Mouse (Mus musculus) megakaryocyte progenitor cell, adult 5-6 weeks (primary cell): ENCODE results near the gene Olfr1220. TPM values are rescaled to one million over a fixed set of nuclear protein-coding genes. Genes with fewer than 3 reads are reported as not detected.

ENCODE experiments used
- ATAC-seq: replicated peaks from 2 replicates; pipeline ENCODE4 v1.8.0; 2016; ENCODE audit warnings: mild to moderate bottlenecking, moderate TSS enrichment, inconsistent platforms; ENCODE audit not compliant: poor library complexity
- total RNA-seq, 2 experiments: library from RNA; stranded (forward) in 1 of 2; stranded (reverse) in 1 of 2; fragments of 157-497, 149-512 nt in 1 of 2; fragments of 200-1000 nt in 1 of 2; gene quantifications; 2 replicates each; pipeline versions ENCODE4 v1.2.3 to v1.2.4; 2015 to 2017

The Olfr1220 gene
- total RNA-seq (2015) (not detected in 2 replicates), total RNA-seq (2017) (not detected in 2 replicates)

DNA sequence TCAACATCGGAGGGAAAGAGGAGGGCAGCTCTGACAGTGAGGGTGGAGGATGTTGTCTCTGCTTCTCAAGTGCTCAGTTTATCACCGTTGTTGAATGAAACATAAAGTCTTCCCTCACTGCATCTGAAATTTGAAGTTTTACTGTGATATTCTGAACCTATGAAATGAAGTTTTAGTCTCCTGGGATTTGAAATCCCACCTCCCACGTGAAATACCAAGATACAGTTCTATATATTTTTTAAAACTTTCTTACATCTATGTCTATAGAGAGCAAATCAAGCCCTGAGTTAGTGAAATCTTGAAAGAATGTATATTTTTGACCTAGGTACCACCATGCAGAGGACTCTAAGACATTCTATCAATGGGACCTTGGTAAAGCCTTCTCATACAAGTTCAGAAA, at the start of gene Olfr1220:
Gene Olfr1220, minus strand, starts transcription at position 101 of the 400 bp plus-strand sequence.
- ATAC-seq: no peak

DNA sequence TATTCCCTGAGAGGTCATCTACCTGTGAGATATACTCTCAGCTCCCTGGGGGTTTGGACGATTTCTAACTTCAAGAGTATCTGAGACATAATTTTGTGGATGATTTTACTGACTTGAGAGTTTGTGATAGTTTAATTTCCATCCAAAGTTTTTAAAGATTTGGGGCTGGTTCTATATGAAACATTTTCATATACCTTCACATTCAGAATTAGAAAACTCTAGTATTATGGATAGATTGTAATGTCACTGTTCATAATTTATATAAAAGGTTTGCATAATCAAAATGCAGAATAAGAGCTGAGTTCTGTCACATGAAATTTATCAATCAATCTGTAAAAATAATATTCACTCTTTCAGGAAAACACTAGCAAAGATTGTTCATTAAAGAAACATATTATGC, 44.8 kb upstream of the Olfr1220 start, which contains the start of gene Olfr1223:
Gene Olfr1223, minus strand, starts transcription at position 101 of the 400 bp plus-strand sequence.
- no peak for ATAC-seq

DNA sequence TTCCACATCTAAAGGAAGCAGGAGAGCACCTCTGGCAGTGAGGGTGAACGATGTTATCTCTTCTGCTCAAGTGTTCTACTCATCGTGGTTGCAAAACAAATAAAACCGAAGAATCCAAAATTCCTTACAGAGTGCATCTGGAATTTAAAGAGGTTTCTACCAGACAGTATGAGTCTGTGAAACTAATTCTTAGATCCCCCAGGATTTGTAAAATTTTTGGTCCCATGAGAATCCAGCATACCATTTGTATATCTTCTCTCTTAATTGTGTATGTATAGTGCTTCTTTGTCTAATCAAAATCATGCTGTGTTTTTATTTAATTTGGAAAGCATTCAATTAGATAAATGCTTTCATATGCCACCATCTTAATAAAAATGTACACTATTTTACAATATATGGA, 26.3 kb upstream of the Olfr1220 start, which contains the start of gene Olfr1222:
Gene Olfr1222, minus strand, starts transcription at position 101 of the 400 bp plus-strand sequence.
- ATAC-seq: no peak

DNA sequence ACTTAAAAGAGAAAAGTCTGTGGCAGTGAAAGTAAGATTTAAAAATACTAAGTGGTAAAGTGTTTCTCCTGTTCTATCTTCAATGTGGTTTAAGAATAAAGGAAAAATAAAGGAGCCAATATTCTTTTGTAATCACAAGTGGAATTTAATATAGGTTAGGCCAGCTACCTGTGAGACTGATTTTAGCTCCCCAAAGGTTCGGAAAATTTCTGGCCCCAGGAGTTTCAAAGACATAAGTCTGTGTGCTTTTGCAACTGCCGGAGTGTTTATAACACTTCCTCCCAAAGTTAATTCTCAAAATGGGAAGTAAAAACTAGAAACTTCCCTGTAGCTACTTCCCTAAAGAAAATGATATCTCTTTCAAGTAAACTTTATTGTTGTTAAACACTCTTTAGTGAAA, 10.5 kb upstream of the Olfr1220 start, which contains the start of gene Olfr1221:
Gene Olfr1221, minus strand, starts transcription at position 101 of the 400 bp plus-strand sequence.
- peak; percentile 31; the same call in 1 of the 2 replicates for ATAC-seq

GRCm38 (mm10) chr2:89105651-89106050, 984 bp downstream of the Olfr1220 start:
- ATAC-seq: no peak

DNA sequence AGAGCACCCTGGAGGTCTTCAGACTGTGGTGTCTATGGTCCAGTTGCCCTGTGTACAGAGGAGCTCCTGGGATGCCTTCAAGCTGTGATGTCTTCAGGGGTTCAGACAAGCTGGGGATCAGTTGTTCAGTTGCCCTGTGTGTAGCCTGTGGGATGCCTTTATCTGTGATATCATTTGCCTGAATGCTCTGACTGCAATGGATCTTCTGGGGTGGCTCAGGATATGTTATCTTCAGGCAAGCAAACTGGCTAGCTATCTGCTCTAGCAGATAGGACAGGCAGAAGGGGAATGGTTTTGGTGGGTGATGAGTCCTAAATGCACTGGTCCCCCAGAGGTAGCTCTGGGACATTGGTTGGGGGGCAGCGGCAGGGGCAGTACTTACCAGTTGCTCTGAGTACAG, 12.8 kb downstream of the Olfr1220 start:
- no peak for ATAC-seq

DNA sequence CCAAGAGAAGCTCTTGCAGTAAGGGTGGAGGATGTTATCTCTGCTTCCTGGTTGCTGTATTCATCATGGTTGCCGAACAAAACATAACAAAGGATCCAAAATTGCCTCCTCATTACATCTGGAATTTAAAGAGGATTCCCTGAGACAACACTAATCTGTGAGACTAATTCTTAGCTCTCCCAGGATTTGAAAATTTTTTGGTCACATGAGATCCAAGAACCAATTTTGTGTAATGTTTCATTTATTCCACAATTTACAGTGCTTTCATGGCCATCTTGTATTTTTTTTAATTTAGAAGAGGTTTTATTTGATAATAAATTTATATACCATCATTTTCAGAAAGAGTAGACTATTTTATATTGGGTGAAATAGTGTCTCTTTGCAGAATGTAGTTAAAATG, 23.2 kb downstream of the Olfr1220 start, which contains the start of gene Olfr1219:
Gene Olfr1219, minus strand, starts transcription at position 101 of the 400 bp plus-strand sequence.
- no peak for ATAC-seq

DNA sequence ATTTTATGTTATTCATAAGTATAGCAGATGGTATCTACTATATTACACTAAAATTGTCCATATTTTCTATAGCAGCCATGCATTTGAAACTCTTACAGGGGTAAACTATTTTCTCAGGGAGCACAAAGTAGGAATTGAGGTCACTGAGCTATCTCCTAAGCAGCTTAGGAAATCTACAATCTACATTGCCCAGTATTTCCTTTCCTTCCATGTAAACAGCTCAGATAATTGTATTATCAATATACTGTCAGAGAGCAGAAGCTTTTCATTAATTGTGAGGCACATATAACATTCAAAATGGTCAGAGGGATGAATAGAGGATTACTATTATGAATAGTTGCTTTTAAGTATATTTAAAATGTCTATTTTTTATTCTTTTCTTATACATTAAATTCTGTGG, 25.1 kb downstream of the Olfr1220 start:
- ATAC-seq: no peak

- ATAC-seq: no peak
These were observed 45.5 kb downstream of the Olfr1220 start, which contains the start of gene Olfr1218 for GRCm38 (mm10) chr2:89061087-89061486. Olfr1218 (minus strand) TSS chr2:89061187.

Other genes starting within 250 kb of the Olfr1220 start
- gene Olfr1206, start 243.6 kb downstream of the Olfr1220 start, total RNA-seq (2015): not detected in 2 replicates
- not detected in 2 replicates for gene Olfr1206, start 243.6 kb downstream of the Olfr1220 start, total RNA-seq (2017)
- not detected in 2 replicates for gene Olfr1208, start 204.5 kb downstream of the Olfr1220 start, total RNA-seq (2015)
- gene Olfr1208, start 204.5 kb downstream of the Olfr1220 start, total RNA-seq (2017): not detected in 2 replicates
- not detected in 2 replicates for gene Olfr1209, start 191.7 kb downstream of the Olfr1220 start, total RNA-seq (2015)
- not detected in 2 replicates for gene Olfr1209, start 191.7 kb downstream of the Olfr1220 start, total RNA-seq (2017)
- gene Olfr1211, start 168.7 kb downstream of the Olfr1220 start, total RNA-seq (2015): not detected in 2 replicates
- gene Olfr1211, start 168.7 kb downstream of the Olfr1220 start, total RNA-seq (2017): not detected in 2 replicates
- gene Olfr1212, start 152.9 kb downstream of the Olfr1220 start, total RNA-seq (2015): not detected in 2 replicates
- not detected in 2 replicates for gene Olfr1212, start 152.9 kb downstream of the Olfr1220 start, total RNA-seq (2017)
- gene Gm13762, start 126.6 kb downstream of the Olfr1220 start, total RNA-seq (2015): not detected in 2 replicates
- not detected in 2 replicates for gene Gm13762, start 126.6 kb downstream of the Olfr1220 start, total RNA-seq (2017)
- gene Olfr1214, start 114.2 kb downstream of the Olfr1220 start, total RNA-seq (2015): not detected in 2 replicates
- gene Olfr1214, start 114.2 kb downstream of the Olfr1220 start, total RNA-seq (2017): not detected in 2 replicates
- not detected in 2 replicates for gene Olfr1215, start 99.9 kb downstream of the Olfr1220 start, total RNA-seq (2015)
- gene Olfr1215, start 99.9 kb downstream of the Olfr1220 start, total RNA-seq (2017): not detected in 2 replicates
- gene Olfr1216, start 88.5 kb downstream of the Olfr1220 start, total RNA-seq (2015): not detected in 2 replicates
- not detected in 2 replicates for gene Olfr1216, start 88.5 kb downstream of the Olfr1220 start, total RNA-seq (2017)
- gene Olfr1217, start 74.8 kb downstream of the Olfr1220 start, total RNA-seq (2015): not detected in 2 replicates
- not detected in 2 replicates for gene Olfr1217, start 74.8 kb downstream of the Olfr1220 start, total RNA-seq (2017)
- gene Olfr1218, start 45.6 kb downstream of the Olfr1220 start, total RNA-seq (2015): not detected in 2 replicates
- gene Olfr1218, start 45.6 kb downstream of the Olfr1220 start, total RNA-seq (2017): not detected in 2 replicates
- gene Olfr1219, start 23.3 kb downstream of the Olfr1220 start, total RNA-seq (2015): not detected in 2 replicates
- not detected in 2 replicates for gene Olfr1219, start 23.3 kb downstream of the Olfr1220 start, total RNA-seq (2017)
- gene Olfr1221, start 10.4 kb upstream of the Olfr1220 start, total RNA-seq (2015): not detected in 2 replicates
- gene Olfr1221, start 10.4 kb upstream of the Olfr1220 start, total RNA-seq (2017): not detected in 2 replicates
- gene Olfr1222, start 26.2 kb upstream of the Olfr1220 start, total RNA-seq (2015): not detected in 2 replicates
- gene Olfr1222, start 26.2 kb upstream of the Olfr1220 start, total RNA-seq (2017): not detected in 2 replicates
- gene Olfr1223, start 44.7 kb upstream of the Olfr1220 start, total RNA-seq (2015): not detected in 2 replicates
- gene Olfr1223, start 44.7 kb upstream of the Olfr1220 start, total RNA-seq (2017): not detected in 2 replicates
- not detected in 2 replicates for gene Olfr1224-ps1, start 57.3 kb upstream of the Olfr1220 start, total RNA-seq (2015)
- gene Olfr1224-ps1, start 57.3 kb upstream of the Olfr1220 start, total RNA-seq (2017): not detected in 2 replicates
- gene Olfr1225, start 67.8 kb upstream of the Olfr1220 start, total RNA-seq (2015): not detected in 2 replicates
- gene Olfr1225, start 67.8 kb upstream of the Olfr1220 start, total RNA-seq (2017): not detected in 2 replicates
- not detected in 2 replicates for gene Olfr1226, start 93.2 kb upstream of the Olfr1220 start, total RNA-seq (2015)
- gene Olfr1226, start 93.2 kb upstream of the Olfr1220 start, total RNA-seq (2017): not detected in 2 replicates
- not detected in 2 replicates for gene Olfr1228, start 147.2 kb upstream of the Olfr1220 start, total RNA-seq (2015)
- not detected in 2 replicates for gene Olfr1228, start 147.2 kb upstream of the Olfr1220 start, total RNA-seq (2017)
- not detected in 2 replicates for gene Olfr1229, start 181.2 kb upstream of the Olfr1220 start, total RNA-seq (2015)
- gene Olfr1229, start 181.2 kb upstream of the Olfr1220 start, total RNA-seq (2017): not detected in 2 replicates
- not detected in 2 replicates for gene Olfr1230, start 190.4 kb upstream of the Olfr1220 start, total RNA-seq (2015)
- not detected in 2 replicates for gene Olfr1230, start 190.4 kb upstream of the Olfr1220 start, total RNA-seq (2017)
- not detected in 2 replicates for gene Olfr1231, start 200.2 kb upstream of the Olfr1220 start, total RNA-seq (2015)
- gene Olfr1231, start 200.2 kb upstream of the Olfr1220 start, total RNA-seq (2017): not detected in 2 replicates
- not detected in 2 replicates for gene Olfr1232, start 222.8 kb upstream of the Olfr1220 start, total RNA-seq (2015)
- gene Olfr1232, start 222.8 kb upstream of the Olfr1220 start, total RNA-seq (2017): not detected in 2 replicates
- gene Olfr1233, start 235.6 kb upstream of the Olfr1220 start, total RNA-seq (2015): not detected in 2 replicates
- gene Olfr1233, start 235.6 kb upstream of the Olfr1220 start, total RNA-seq (2017): not detected in 2 replicates